Mouse (Mus musculus): ENCODE measurements around the gene Arl6ip5.
"Not testable (repeated sequence)": the region's sequence is repeated elsewhere in the genome, so short reads cannot be mapped to it uniquely, and the experiment has no call there.

The Arl6ip5 gene

GRCm38 (mm10) chr6:97223566-97223965 is 13.1 kb downstream of the Arl6ip5 start:
- no peak for DNase-seq (ENCODE audit: low spot score)

- DNase-seq (ENCODE audit: low spot score) = no peak
Measured at GRCm38 (mm10) chr6:97224505-97224904, 14.0 kb downstream of the Arl6ip5 start.

DNA sequence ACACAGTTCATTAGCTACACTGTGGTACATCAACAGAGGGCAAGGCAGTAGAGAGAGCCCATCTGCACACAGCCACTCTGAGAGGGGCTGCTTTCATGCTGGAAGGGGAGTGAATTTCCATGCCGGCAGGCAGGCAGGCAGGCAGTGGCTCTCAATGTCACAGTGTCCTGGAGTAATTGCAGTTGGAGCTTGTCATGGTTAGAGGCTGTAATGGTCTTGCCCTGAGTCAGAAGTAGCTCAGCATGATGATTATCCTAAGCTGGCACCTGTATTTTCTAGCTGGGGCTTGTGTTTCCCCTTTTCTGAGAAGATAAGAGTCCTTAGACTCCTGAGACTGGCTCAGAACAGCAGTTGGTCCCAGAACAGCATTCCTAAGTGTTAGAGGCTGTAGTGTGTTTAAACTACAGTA is 15.6 kb downstream of the Arl6ip5 start:
- no peak for DNase-seq (ENCODE audit: low spot score)

DNA sequence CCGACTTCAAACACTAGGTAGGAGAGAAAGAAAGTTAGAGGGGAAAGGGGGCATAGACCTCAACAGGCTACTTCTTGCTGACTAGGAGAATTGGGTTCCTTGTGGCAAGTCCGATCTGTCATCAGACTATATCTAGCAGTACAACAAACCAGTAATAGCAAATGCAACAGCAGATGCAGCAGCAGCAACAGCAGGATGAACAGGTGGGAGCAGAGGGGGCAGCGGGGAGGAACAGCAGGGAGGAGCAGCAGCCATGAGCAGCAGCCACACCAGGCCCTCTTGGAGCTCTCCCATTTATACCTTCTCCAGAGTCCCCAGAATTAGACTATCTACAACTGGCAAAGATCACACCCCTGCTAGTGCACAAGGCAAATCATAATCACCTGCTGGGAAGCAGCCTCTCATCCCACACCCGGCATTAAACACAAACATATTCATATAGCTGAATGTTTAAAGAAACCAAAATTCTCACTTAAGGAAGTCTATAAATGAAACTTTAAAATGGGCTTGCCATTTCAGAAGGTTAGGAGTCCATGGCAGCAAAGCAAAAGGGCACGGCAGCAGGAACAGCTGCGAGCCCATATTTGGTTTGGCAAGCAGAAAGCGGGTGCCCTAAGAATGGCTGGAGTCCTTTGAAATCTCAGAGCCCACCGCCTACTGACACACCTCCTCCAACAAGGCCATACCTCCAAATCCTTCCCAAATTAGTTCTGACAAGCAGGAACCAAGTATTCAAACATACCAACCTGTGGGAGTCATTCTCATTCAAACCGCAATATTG is 16.8 kb downstream of the Arl6ip5 start:
- DNase-seq (ENCODE audit: low spot score) = no peak

DNA sequence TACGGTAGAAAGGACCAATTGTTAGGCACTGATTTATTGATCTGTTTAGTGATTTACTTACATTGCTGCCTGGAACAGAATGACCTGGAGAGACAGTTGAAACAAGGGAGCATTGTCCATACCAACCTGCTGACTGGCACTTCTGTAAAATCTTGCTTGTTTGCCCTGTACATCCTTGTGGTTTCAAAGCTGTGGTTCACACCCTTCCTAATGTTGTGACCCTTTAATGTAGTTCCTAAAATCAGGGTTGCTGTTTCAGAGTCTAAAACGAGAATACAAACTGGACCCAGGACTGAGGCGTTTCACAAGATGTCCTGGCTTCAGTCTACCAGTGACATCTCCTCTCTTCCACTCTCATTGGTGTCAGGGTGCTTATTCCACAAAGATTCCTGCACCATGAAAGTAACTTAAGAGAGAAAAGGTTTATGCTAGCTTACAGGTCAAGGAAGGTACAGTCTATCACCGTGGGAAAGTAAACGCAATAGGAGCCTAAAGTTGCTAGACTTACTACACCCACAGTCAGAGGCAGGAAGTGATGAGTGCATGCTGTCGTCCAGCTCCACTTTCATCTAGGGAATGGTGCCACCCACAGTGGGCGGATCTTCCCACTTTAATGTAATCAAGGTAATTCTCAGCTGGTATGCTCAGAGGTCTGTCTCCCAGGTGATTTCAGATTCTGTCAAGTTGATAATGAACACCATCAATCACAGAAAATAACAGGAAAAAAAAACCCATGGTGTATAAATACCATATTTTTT is 24.6 kb downstream of the Arl6ip5 start:
- no peak for DNase-seq (ENCODE audit: low spot score)

- DNase-seq (ENCODE audit: low spot score) = no peak
Measured at GRCm38 (mm10) chr6:97236088-97236487, 25.6 kb downstream of the Arl6ip5 start.

DNA sequence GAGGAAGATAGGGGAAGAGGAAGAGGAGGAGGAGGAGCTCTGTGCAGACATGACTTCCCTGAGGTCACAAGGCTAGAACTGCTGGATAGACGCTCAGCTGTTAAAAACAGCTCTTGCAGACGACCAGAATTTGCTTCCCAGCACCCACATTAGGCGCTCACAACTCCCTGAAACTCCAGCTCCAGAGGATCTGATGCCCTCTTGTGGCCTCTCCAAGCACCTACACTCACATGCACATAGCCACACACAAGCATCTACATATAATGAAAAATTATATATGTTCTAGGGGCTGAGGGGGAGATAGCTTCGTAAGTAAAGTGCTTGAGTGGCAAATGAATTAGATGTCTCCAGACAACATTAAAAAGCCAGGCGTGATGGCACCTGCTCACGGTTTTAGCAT is 28.9 kb downstream of the Arl6ip5 start:
- DNase-seq (ENCODE audit: low spot score) = no peak

DNA sequence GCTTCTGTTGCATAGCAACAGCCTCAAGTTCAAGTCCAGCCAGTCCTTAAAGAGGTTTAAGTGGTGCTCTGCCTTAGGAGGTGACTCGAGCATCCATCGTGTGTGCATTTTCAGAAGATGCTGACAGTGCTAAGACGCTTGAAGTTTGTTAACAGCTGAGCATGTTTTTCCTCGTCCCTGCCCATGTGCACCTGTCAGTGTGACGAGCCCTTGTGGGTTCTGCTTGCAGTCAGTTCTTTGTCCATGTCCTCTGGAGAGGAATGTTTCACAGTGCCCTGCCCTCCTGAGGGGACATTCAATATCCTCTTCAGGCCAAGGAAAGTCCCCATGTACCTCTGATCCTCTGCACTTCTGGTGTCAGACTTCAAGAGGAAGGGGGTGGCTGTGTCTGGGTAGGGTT is 29.6 kb downstream of the Arl6ip5 start:
- DNase-seq (ENCODE audit: low spot score) = no peak

- no peak for DNase-seq (ENCODE audit: low spot score)
Measured at GRCm38 (mm10) chr6:97242522-97242921, 32.0 kb downstream of the Arl6ip5 start.

DNA sequence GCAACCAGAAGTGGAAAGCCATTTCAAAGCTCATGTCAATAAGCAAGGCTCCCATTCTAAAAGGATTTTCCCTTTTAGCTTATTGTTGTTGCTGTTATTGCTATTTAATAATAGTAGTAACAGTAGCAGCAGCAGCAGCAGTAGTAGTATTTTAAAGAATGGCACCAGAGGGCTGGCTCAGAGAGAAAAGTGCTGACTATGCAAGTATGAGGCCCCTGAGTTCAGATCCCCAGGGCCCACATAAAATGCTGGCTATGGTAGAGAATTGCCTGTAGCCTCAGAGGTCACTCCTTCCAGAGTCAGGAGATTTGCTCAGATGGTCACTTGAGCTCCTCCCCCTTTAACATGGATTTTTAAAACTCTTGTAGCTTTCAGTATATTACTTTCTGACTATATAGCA is 34.7 kb downstream of the Arl6ip5 start:
- DNase-seq (ENCODE audit: low spot score) = no peak

DNA sequence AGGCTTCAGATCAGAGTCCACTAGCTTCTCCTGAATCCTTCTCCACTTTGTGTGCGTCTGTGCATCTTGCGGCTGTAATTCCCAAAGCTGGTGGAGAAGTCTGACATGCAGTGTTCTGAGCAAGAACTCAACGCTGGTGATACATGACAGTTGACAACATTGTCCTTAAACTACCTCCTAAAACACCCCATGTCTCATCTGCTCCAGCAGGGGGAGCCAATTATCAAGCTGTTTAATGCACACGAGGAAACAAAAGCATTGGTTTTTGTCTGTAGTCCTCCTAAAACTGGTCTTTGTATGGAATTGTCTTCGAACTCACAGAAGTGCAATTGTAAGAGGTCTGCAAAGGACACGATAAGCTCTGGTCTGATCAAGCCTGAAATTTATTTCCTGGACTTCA is 40.5 kb downstream of the Arl6ip5 start:
- no peak for DNase-seq (ENCODE audit: low spot score)

GRCm38 (mm10) chr6:97252086-97252485 is 41.6 kb downstream of the Arl6ip5 start:
- DNase-seq (ENCODE audit: low spot score) = no peak

DNA sequence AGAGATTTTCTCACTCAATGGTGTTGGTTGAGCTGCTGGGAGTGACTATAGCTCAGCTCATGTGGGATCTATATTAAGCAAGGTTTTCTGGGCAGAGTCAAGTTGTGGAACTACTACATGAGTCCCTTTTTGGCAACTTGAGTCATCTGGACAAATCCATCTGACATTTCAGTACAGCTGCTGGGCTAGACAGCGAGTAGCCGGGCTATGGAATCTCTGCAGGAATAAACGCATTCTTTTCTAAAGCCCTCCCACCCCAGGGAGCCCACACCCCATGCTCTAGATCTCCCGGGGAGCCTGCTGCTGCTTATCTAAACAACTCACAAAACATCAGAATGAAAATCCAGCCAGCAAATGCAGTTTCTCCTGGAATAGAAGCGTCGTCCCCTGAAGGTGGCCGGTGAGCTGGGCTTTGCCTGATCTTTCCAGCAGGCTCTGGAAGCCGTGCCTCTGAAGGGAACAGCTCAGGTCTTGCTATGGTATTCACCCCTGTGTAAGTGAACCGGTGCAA is 42.3 kb downstream of the Arl6ip5 start, which contains the start of gene Lmod3:
Gene Lmod3, minus strand, starts transcription at position 49 of the 511 bp plus-strand sequence.
- no peak for DNase-seq (ENCODE audit: low spot score)

DNA sequence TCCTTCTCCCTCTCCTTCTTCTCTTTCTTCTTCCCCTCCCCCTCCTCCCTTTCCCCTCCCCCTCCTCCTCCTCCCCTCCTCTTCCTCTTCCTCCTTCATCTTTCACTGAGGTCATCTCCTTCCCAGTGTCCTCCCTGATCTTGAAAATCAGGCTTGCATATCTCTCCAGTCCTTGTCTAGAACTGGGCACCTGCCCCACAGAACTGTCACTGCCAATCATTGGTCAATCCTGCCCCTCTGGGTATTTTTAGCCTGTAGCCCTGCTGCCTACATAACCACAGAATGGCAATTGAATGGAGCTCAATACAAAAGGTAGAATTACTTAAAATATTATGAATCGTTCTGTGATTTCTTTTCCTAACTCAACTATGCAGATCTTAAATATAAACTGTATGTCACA is 48.0 kb downstream of the Arl6ip5 start:
- no peak for DNase-seq (ENCODE audit: low spot score)

- DNase-seq (ENCODE audit: low spot score) = not testable (repeated sequence)
Measured at GRCm38 (mm10) chr6:97259926-97260325, 49.4 kb downstream of the Arl6ip5 start.

- DNase-seq (ENCODE audit: low spot score) = no peak
Measured at GRCm38 (mm10) chr6:97262229-97262628, 51.7 kb downstream of the Arl6ip5 start.

GRCm38 (mm10) chr6:97263750-97264149 is 53.3 kb downstream of the Arl6ip5 start:
- not testable (repeated sequence) for DNase-seq (ENCODE audit: low spot score)

DNA sequence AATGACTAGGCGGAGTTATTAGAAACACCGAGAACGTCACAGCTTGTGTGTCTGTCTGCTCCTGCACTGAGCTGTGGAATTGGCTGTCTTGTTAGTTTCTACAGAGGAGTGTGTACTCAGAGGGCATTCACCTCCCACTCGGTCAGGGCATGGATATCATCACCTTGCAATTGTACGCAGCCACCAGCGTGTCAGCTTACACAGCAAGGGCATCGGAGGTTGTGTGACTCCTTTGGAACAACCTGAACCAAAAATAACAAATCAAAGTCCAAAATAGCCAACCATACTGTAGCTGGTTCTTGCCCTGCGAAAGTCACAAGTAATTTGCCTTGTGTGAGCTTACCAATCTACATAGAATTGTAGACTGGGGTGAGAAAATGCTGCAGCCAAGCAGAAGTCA is 54.8 kb downstream of the Arl6ip5 start:
- no peak for DNase-seq (ENCODE audit: low spot score)

DNA sequence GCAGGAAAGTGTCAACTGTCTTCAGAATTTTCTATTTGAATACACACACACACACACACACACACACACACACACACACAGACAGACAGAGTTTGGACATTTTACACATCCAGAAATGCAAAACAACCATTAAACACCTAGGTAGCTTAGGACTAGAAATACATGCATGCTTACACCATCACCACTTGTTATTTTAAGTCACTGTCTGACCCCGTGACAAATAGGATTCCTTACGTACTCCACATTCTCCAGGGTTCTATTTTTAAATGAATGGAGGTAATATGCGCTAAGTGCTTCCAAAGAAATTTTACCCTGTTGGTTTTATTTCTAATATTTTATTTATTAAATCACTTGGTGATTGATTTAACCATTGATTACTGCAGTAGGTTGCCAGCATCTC is 55.2 kb downstream of the Arl6ip5 start:
- DNase-seq (ENCODE audit: low spot score) = no peak

GRCm38 (mm10) chr6:97266661-97267060 is 56.2 kb downstream of the Arl6ip5 start:
- DNase-seq (ENCODE audit: low spot score) = no peak

DNA sequence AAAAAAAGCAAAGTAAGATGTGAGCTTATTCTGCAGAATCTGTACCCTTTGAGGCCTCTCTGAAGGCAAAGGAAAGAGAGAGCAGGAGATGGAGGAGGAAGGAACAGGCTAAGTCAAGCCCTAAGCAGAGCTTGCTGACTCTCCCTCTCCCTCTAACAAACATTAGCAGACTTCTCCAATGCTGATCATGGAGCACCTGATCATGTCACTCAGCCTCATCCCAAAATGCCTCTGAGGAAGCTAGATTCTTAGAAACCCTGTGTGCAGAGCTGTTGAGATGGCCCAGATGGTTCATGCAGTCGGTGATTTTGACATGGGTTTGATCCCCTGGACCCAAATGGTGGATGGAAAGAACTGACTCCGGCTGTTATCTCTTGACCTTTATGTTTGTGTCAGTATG is 56.6 kb downstream of the Arl6ip5 start:
- DNase-seq (ENCODE audit: low spot score) = no peak

GRCm38 (mm10) chr6:97269596-97269995 is 59.1 kb downstream of the Arl6ip5 start:
- DNase-seq (ENCODE audit: low spot score) = no peak

DNA sequence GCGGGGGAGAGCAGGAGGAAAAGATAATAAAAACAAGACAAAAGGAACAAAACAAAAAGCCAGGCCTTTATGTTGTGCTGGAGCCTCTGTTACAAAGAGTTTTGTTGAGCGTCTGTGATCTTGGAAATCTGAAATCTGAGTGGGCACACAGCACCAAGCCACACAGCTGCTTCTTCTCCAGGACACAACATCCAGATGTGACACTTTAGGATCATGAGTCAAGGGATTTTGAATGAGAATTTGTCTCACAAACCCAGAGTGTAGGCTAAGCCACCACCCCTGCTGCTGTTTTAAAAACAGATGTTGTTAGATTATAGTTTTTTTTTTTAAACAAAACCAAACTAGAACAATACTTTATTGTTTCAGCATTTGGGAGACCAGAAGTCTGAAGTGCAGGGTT is 61.9 kb downstream of the Arl6ip5 start:
- no peak for DNase-seq (ENCODE audit: low spot score)

Data from testis, postnatal 14 days (tissue).